Mouse (Mus musculus) small intestine, adult 2 months (tissue): ENCODE results near the gene Gm20388.

Experiments used
- CTCF ChIP-seq: fragments of 200-500 bp; IDR thresholded peaks from 2 replicates; pipeline ENCODE4 v1.5.1; 2012; ENCODE audit warnings: low read depth, mild to moderate bottlenecking, control low read depth, inconsistent platforms, low read length, moderate library complexity, mixed read lengths; ENCODE audit not compliant: insufficient replicate concordance, insufficient read length; ENCODE audit errors: extremely low read depth
- POLR2A ChIP-seq: fragments of 200-500 bp; IDR thresholded peaks from 2 replicates; pipeline ENCODE4 v1.6.1; 2012; ENCODE audit warnings: low read depth, mild to moderate bottlenecking, control low read depth, inconsistent platforms, low read length, moderate library complexity

- TF ChIP-seq CTCF (no peak), POLR2A (0 out of 2 replicates have a peak, but pooled peaks have one; percentile 12)
These were observed 576.7 kb downstream of the Gm20388 start for GRCm38 (mm10) chr8:120487377-120487728.
